Mouse (Mus musculus) liver, embryonic 11.5 days (tissue): ENCODE data around the gene Fbxl15. TPM values are rescaled to one million over a fixed set of nuclear protein-coding genes. Genes with fewer than 3 reads are reported as not detected.
A peak's percentile ranks its signal among the peaks of the same experiment; 100 is the strongest.

Experiments used
- ATAC-seq: fragments of 200-750 bp; cut with Nextera tagmentation; replicated peaks from 2 replicates; pipeline ENCODE4 v1.8.0; 2017; ENCODE audit warnings: moderate number of reproducible peaks, mild to moderate bottlenecking, moderate TSS enrichment, moderate library complexity; ENCODE audit not compliant: low FRiP score
- DNase-seq: peaks from one replicate; pipeline ENCODE4 v3.0.0-alpha.2; 2017; ENCODE audit warnings: low spot score
- H3K27ac ChIP-seq: fragments of 300-500 bp; sonication (generic); 2 replicates; pipeline ENCODE4 v1.5.1; 2014; ENCODE audit warnings: mild to moderate bottlenecking, low read depth, low read length, control low read depth
- H3K27me3 ChIP-seq: fragments of 300-500 bp; sonication (generic); replicated peaks from 2 replicates; pipeline ENCODE4 v1.6.1; 2014; ENCODE audit warnings: low read length, mixed read lengths; ENCODE audit not compliant: control insufficient read depth, insufficient read depth
- H3K36me3 ChIP-seq: fragments of 300-500 bp; sonication (generic); 2 replicates; pipeline ENCODE4 v1.6.1; 2014; ENCODE audit warnings: mild to moderate bottlenecking, low read length, moderate library complexity, mixed read lengths; ENCODE audit not compliant: control insufficient read depth, insufficient read depth
- H3K4me1 ChIP-seq: fragments of 300-500 bp; sonication (generic); replicated peaks from 2 replicates; pipeline ENCODE4 v1.6.1; 2014; ENCODE audit warnings: low read length, mixed read lengths; ENCODE audit not compliant: control insufficient read depth, insufficient read depth
- H3K4me2 ChIP-seq: fragments of 300-500 bp; sonication (generic); 2 replicates; pipeline ENCODE4 v1.6.1; 2014; ENCODE audit warnings: mild to moderate bottlenecking, control low read depth, moderate library complexity
- H3K4me3 ChIP-seq: fragments of 300-500 bp; sonication (generic); 2 replicates; pipeline ENCODE4 v1.5.1; 2014; ENCODE audit warnings: low read depth, low read length, control low read depth
- H3K9ac ChIP-seq: fragments of 300-500 bp; sonication (generic); 2 replicates; pipeline ENCODE4 v1.6.1; 2014; ENCODE audit warnings: low read depth, low read length, control low read depth
- H3K9me3 ChIP-seq: fragments of 300-500 bp; sonication (generic); 2 replicates; pipeline ENCODE4 v1.6.1; 2016; ENCODE audit warnings: low read length, inconsistent platforms, mixed read lengths; ENCODE audit not compliant: control insufficient read depth
- WGBS: fragments of 180-500 bp; shearing (Covaris S2); extraction: QIAGEN DNeasy Blood & Tissue Kit; methylation state at CpG from one replicate; pipeline ENCODE4 v1.1.7; 2014; 5-methylcytosine and 5-hydroxymethylcytosine counted together
- polyA plus RNA-seq: library from polyadenylated mRNA; unstranded; fragments of >200 nt; fragmentation: Nextera tagmentation; extraction: Ambion mirVana; gene quantifications from 2 replicates; pipeline ENCODE4 v1.2.1, GENCODE M21; 2014

Gene Fbxl15
- polyA plus RNA-seq, 1 experiment from 2014 or later = 16.4 TPM

DNA sequence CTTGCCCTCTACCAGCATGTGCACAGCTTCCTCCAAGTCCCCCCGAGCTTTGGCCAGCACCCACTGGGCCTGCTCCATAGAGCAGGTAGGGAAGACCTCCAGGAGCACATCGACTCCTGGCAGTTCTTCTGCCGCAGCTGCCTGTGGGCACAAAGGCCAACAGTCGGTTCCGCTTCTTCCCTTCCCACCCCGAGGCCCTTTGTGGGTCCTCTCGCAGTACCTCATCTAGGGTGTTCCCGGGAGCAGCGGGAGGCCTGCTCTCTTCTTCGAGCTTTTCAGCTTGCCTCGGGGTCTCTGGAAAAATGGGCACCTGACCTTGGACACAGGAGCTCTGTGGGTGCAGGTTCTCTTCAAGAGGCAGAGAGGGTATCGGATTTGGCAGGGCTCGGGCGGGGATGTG lies 3.3 kb downstream of the Fbxl15 start:
- no peak overlapping the region for H3K4me3 ChIP-seq
- peaks cover 17% of the 10 kb centered on the region for H3K27me3 ChIP-seq
- DNase-seq (no peak), ATAC-seq (no peak)
- peaks cover 4% of the 10 kb centered on the region; the same call in 1 of the 2 replicates for H3K36me3 ChIP-seq
- no peak overlapping the region for H3K4me2 ChIP-seq
- no peak overlapping the region for H3K9ac ChIP-seq
- 90% methylated on average over 14 of the region's 14 CpGs for WGBS
- H3K9me3 ChIP-seq = no peaks in the 10 kb centered on the region
- H3K27ac ChIP-seq = no peak overlapping the region
- peaks cover 24% of the 10 kb centered on the region for H3K4me1 ChIP-seq

DNA sequence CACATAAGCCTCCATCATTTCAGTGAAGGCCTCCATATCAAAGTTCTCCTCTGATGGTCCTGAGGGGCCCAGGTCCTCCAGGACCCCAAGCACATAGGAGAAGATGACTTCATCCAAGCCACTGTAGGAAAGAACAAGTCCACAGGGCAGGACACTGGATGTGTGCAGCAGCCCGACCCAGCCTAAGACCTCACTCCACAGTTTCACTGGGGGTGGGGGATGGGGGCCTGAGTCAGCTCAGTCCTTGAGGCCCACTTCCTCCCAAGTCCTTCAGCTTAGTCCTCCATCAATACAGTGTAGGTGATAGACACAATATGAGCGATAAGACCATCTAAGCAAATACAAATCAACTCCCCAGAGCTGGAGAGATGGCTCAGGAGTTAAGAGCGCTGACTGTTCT lies 4.0 kb downstream of the Fbxl15 start:
- H3K27ac ChIP-seq = no peak overlapping the region
- WGBS = 82% methylated on average over 3 of the region's 3 CpGs

DNA sequence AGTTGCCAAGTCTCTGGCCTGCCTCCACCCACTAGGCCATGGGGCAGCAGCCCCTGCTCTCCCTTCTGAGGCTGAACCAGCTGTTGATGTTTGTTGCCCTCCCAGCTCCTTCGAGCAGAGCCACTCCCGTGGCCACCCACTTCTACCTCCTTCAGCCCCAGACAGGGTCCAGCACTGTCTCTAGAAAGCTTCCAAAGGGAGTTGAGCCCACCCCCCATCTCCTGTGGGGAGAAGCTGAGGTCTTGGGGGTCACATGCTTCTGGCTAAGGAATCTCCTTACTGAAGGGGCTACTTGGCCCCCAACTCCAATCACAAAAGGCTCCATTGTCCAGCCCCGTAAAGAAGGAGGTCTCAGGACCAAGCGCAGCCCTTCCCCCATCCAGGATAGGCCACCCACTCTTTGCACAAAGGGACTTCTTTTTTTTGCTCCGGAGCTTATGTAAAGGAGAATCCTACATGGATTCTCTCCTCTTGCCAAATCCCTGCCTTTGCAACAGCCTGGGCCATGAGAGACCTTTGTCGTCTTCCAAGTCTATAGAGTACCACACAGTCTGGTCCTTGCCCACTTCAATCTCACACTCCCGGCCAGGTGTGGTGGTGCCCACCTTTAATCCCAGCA lies 4.8 kb downstream of the Fbxl15 start:
- no peak for ATAC-seq
- peaks cover 4% of the 10 kb centered on the region; the same call in 1 of the 2 replicates for H3K36me3 ChIP-seq
- no peaks in the 10 kb centered on the region for H3K9me3 ChIP-seq
- DNase-seq = no peak
- no peak overlapping the region for H3K9ac ChIP-seq
- H3K4me2 ChIP-seq = no peak overlapping the region
- peaks cover 14% of the 10 kb centered on the region for H3K4me1 ChIP-seq
- H3K27me3 ChIP-seq = peaks cover 4% of the 10 kb centered on the region; the same call in 1 of the 2 replicates
- 77% methylated on average over 7 of the region's 7 CpGs for WGBS
- H3K4me3 ChIP-seq = no peak overlapping the region
- H3K27ac ChIP-seq = no peak overlapping the region

More for the DNA sequence above, 4.0 kb downstream of the Fbxl15 start:
- H3K9ac ChIP-seq = no peak overlapping the region
- no peak overlapping the region for H3K4me2 ChIP-seq
- H3K9me3 ChIP-seq = no peaks in the 10 kb centered on the region
- peaks cover 11% of the 10 kb centered on the region for H3K27me3 ChIP-seq
- DNase-seq (no peak), ATAC-seq (no peak)
- peaks cover 18% of the 10 kb centered on the region for H3K4me1 ChIP-seq
- H3K4me3 ChIP-seq = no peak overlapping the region
- peaks cover 4% of the 10 kb centered on the region; the same call in 1 of the 2 replicates for H3K36me3 ChIP-seq

DNA sequence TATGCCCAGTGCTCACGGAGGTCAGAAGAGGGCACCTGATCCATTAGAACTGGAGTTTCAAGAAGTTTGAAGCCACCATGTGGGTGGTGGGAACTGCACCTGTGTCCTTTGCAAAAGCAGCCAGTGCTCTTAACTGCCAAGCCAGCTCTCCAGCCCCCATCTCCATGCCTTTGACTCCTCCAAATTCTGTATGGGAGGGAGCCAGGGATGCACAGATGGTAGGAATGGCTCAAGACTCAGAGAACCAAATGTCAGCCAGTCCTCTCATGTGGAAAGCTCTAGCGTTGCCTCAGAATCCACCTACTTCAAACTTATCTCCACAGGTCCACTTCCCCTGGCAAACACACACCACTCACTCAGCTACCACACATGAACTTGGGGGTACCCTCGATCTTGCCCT lies 5.9 kb downstream of the Fbxl15 start:
- Histone ChIP-seq H3K4me3 (no peak overlapping the region), H3K27ac (no peak overlapping the region), H3K4me2 (no peak overlapping the region), H3K36me3 (peaks cover 4% of the 10 kb centered on the region; the same call in 1 of the 2 replicates), H3K4me1 (peaks cover 11% of the 10 kb centered on the region), H3K9me3 (no peaks in the 10 kb centered on the region), H3K9ac (no peak overlapping the region), H3K27me3 (peaks cover 4% of the 10 kb centered on the region; the same call in 1 of the 2 replicates)
- no peak for DNase-seq
- 76% methylated on average over 3 of the region's 3 CpGs for WGBS
- no peak for ATAC-seq

DNA sequence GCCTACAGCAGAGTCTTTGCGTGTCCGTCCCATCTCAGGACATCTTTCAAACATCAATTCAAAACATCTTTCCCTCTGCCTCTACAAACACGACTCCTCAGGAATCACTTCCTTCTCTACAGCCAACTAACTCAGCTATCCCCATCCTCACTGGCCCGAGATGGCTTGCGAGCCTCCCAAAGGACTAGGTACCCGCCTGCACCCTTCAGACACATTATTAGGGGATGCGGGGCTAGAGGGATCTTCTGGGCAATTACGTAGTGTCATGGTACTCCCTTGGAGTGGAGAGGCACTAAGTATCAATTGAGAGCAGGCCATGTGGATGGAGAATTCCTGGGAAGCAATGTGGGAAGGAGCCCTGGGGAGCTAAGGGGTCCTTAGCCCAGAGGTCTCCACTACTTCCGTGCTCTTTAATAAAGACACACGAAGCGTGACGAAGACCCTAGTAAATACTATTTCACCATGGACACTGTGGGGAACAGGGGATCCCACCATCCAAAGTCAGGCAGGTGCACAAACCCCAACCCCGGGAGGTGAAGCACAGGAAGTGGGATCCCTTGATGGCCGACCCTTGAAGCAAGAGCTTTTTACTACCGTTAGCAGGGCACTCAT lies 9.8 kb downstream of the Fbxl15 start:
- DNase-seq (no peak), ATAC-seq (no peak)
- Histone ChIP-seq H3K36me3 (no peaks in the 10 kb centered on the region), H3K4me3 (peak overlapping the region; percentile 82), H3K4me2 (peak overlapping the region; percentile 83), H3K9ac (peak overlapping the region; percentile 85), H3K9me3 (no peaks in the 10 kb centered on the region), H3K27me3 (no peaks in the 10 kb centered on the region), H3K4me1 (peaks cover 13% of the 10 kb centered on the region), H3K27ac (peak overlapping the region; percentile 58; the same call in 1 of the 2 replicates)
- WGBS = 35% methylated on average over 15 of the region's 15 CpGs

DNA sequence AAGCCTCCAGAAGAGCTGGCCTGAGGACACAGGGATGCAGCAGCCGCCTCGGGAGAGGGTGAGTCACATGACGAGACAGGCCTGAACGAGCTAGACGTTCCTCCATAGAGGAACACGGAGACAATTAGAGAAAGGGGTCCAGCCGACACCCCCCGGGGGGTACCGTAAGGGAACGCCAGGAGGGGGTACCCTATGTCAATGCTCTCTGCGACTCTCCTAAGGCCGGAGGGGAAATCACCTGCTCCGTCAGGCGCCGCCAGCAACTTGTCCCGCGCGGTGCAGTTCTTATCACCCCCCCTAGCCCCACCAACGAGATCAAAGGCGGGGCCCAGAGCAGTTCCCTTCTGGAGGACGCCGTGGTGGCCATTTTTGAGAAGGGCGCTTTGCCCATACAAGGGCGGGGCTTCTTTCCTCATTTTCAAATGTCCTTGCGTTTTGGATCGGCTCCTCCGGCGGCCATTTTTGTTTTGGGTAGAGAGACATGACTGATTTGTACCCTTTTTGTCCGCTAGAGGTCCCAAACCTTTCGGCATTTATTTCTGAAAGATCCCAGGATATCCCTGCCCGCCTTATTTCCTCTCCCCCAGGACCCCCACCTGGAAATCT lies 10.4 kb downstream of the Fbxl15 start, which contains the start of gene Cuedc2:
Gene Cuedc2 (minus strand): TSS at position 372 of the 606 bp plus-strand sequence.
- under 1% methylated on average over 31 of the region's 31 CpGs for WGBS

DNA sequence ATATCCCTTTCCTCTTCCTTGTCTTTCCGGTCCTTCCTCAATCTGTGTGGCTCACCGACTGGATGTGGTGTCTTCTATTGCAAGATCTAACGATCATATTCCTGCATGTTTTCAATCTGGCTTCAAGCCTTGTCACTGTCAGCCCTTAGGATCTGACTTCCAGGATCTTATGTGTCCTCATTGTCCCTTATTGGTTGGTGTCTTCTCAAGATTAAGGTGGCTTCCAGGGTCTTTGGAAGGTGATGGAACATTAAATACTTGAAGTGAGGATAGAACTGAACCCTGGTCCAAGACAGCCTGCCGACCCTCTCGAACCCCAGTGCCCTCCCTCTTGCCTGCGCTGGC lies 10.9 kb downstream of the Fbxl15 start:
- ATAC-seq (peak; percentile 27; the same call in 1 of the 2 replicates), DNase-seq (no peak)
- H3K4me3 ChIP-seq = peak overlapping the region; percentile 82
- H3K9me3 ChIP-seq = no peaks in the 10 kb centered on the region
- no peaks in the 10 kb centered on the region for H3K27me3 ChIP-seq
- peak overlapping the region; percentile 42 for H3K9ac ChIP-seq
- peak overlapping the region; percentile 83 for H3K4me2 ChIP-seq
- 36% methylated on average over 6 of the region's 6 CpGs for WGBS
- peak overlapping the region; percentile 46; the same call in 1 of the 2 replicates for H3K27ac ChIP-seq
- peaks cover 13% of the 10 kb centered on the region for H3K4me1 ChIP-seq
- H3K36me3 ChIP-seq = no peaks in the 10 kb centered on the region

More for the DNA sequence above, 10.4 kb downstream of the Fbxl15 start, which contains the start of gene Cuedc2:
- peaks cover 13% of the 10 kb centered on the region for H3K4me1 ChIP-seq
- peak within 1 kb of the TSS; percentile 83 for H3K4me2 ChIP-seq
- peak within 1 kb of the TSS; percentile 85 for H3K9ac ChIP-seq
- H3K4me3 ChIP-seq = peak within 1 kb of the TSS; percentile 82
- H3K9me3 ChIP-seq = no peaks in the 10 kb centered on the region
- H3K27ac ChIP-seq = peak within 1 kb of the TSS; percentile 58
- H3K27me3 ChIP-seq = no peaks in the 10 kb centered on the region
- peak; percentile 89 for ATAC-seq
- H3K36me3 ChIP-seq = no peaks in the 10 kb centered on the region
- DNase-seq = peak; percentile 98

DNA sequence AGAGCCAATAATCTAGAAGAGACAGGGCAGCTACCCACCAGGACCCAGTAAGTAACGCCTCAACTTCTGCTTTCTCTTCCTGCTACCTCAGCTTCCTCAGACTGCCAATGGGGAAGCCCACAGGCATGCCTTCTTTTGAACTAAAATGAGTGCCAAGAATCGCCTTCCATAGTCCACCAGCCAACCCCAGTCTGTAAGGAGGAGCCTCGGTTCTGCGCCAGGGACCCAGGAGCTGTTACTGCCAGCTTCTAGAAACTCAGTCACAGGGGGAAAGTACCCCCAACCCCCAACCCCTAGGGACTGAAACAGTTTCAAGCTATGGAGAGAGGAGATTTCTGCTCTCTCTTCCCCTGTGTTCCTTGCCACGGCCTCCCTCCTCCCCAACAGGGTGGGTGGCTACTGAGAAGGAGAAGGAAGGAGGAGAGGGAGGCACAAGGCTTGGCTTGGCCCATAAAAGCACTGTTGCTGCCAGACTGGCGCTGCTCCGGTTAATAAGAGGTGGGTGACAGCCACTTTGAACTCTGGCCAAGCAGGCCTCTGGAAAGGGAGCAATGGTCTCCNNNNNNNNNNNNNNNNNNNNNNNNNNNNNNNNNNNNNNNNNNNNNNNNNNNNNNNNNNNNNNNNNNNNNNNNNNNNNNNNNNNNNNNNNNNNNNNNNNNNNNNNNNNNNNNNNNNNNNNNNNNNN lies 11.4 kb downstream of the Fbxl15 start:
- no peak overlapping the region for H3K4me3 ChIP-seq
- H3K4me2 ChIP-seq = peak overlapping the region; percentile 83
- no peaks in the 10 kb centered on the region for H3K36me3 ChIP-seq
- no peaks in the 10 kb centered on the region for H3K9me3 ChIP-seq
- DNase-seq = no peak
- H3K9ac ChIP-seq = peak overlapping the region; percentile 42
- no peak for ATAC-seq
- H3K4me1 ChIP-seq = peaks cover 13% of the 10 kb centered on the region
- no peaks in the 10 kb centered on the region for H3K27me3 ChIP-seq
- peak overlapping the region; percentile 46; the same call in 1 of the 2 replicates for H3K27ac ChIP-seq
- WGBS = 61% methylated on average over 7 of the region's 7 CpGs
